Mouse (Mus musculus) cerebellum, postnatal 10 days (tissue): ENCODE data around the gene Myod1.

ENCODE experiments used
- DNase-seq, 2 experiments: peaks; one replicate each; pipeline ENCODE4 v3.0.0; 2021; ENCODE audit warnings: mixed read lengths in 2 of 2

Myod1 gene

DNA sequence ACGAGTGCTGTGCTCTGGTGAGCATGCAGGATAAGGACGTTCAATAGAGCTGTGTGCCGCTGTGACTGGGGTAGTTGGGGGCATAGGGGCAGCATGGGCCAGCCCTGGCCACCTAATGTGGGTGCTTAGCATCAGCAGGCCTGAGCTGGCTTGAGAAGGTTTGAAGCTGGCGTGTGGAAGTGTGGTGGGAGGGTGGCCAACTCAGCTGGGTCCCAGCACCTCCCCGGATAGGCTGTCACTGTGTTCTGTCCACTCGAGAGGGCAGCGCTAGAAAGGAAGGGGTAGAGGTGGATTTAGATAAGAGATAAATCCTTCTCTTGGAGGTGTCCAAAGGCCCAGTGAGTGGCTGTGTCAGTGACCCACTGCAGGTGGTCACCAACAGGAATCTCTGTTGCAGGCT, 41.2 kb downstream of the Myod1 start:
- DNase-seq = peak; percentile 57 to 66

DNA sequence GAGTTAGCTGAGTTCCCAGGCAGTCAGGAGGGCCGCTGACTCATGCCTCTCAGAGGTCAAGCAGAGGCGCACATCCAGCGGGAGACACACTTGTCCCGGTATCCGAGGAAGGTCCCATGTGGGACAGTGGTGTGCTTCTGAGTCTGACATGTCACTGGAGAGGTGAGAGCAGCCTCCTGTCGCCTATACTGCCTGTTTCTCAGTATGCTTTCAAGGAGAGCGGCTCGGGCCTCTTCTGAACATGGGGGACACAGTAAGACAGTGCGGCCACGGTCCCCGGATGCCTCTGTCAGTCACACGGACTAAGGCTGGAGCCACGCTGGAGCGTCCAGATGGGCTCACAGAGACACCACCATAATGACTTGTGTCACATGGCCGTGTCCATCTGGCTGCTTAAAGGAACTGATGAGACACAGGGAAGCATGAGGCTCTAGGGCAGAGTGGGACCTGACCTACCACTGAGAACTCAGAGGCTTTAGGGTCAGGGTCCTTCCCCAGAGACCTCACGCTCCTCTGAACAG, 41.9 kb downstream of the Myod1 start:
- DNase-seq = peak; percentile 64 to 73

DNA sequence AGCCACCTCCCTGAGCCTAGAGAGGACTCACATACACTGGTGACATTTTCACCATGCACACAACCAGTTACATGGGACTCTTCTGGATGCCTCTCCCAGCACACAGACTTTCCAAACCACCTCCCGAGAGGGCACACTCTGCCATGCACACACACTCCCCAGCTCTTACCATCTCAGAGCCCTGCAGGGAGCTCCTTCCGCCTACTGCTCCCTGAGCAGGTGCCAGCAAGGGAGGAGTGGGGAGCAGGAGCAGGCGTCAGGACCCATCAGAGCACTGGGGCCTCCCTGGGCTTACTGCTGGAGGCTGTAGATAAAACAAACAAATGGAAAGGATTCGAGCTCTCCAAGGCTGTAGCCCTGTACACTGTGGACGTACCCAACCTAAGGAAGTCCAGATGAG, 45.3 kb downstream of the Myod1 start:
- DNase-seq = peak in 1 of 2 experiments; percentile 52

DNA sequence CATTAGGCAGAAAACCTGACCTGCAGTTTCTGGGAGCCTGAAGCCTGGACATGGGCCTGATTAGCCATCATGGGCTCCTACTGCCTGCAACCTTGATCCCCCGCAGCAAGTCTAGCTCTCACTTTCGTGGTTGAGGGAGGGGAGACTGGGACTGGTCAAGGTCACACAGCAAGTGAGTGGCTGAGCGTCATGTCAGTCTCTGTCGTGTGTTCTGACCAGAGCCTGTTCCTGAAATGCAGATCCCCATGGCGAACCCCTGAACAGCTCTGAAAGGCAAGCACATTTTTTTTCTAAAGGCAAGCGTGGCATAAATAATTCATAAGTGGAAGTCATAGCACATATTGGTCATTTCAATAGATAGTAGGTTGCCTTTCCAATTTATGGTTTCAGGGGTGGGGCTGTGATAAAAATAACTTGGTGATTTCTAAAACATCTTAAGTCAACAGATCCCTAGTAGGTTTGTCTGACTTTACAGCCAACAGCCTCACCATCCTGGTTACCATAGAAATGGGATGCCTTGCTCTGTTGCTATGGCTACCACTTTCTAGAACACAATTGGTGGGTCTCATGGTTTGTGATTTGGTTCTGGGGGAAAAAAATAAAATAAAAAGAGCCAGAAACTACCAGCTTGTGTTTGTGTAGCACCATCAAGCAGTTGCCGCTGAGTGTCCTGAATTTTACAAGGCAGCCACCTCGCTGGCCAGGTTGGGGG, 45.9 kb downstream of the Myod1 start:
- no peak for DNase-seq

DNA sequence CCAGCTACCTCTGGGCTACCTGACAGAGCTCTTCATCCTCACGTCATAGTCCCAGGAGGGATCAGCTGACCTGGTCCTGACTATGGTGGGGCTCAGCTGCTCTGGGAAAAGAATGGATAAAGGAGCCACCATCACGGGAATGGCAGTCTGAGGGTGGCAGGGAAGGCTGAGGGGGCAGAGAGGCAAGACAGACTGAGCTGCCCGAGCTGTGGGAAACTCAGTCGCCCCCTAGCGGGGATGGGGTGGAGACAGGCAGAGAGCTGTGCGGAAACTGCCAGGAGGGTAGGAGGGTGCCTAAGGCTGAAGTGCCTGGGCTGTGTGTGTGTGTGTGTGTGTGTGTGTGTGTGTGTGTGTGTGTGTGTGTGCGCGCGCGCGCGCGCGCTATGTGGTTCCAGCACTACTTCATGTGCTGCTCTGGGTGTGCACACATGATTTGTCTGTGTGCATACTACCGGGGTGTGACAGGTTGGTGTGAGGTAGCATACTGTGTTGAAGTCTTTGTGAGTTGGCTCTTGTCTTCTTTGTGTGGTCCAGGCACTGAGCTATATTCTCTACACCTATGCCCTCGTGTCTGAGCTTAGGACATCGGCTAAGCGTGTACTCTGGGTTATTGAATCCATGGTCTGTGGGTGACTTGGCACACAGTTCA, 46.6 kb downstream of the Myod1 start:
- DNase-seq = peak; percentile 86

DNA sequence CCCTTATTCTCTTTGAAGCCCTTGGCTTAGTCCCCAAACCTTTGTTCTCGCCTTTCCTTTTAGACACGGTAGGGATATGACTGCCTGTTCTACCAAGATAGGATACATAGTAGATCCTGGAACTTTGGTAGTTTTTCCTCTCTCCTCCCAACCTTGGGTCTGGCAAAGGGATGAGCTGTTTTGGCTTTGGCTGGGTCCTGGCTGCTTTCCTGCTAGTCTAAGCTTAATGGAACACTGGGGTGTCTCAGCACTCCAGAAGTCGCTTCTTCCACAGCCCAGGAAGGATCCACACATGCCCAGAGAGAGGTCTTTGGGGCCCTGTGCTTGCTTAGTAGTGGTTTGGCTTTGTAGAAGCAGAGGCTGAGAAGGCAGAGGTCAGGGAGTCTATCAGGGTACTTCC, 47.7 kb downstream of the Myod1 start:
- peak; percentile 53 to 63 for DNase-seq

DNA sequence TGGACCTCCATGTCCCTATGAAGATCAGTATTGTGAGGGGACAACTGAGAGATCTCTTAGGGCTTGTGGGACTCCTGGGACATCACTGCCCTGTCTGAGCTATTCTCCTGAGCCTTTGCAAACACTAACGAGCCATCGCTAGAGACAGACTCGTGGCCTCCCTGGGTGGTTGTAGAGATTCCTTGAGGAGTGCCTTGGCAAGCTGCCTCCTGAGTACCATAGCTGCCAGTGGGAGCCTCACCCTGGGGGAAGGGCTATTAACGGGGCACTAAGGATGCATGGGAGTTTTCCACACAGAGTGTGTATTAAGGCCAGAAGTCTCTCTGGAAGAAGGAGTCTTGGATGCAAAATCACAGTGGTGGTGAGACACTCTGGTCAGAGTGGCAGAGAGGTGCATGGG, 48.7 kb downstream of the Myod1 start:
- DNase-seq = no peak
